ENCODE assay signal across 8 mouse cellular contexts in genomic region chr11:76570201-76570731, GRCm38 (mm10). TPM values are rescaled to one million over a fixed set of nuclear protein-coding genes. Genes with fewer than 3 reads are reported as not detected.
DNase-seq lines count a peak whose midpoint lies in the region; ATAC-seq and TF ChIP-seq lines count a peak whose summit lies in the region.

No protein-coding gene starts in this region.

- no peak for TF ChIP-seq POLR2A in kidney, adult 2 months (IDR thresholded peaks at IDR 0.05; ENCODE audit: low read depth, low read length)

- no peaks in the 10 kb centered on the region for H3K9me3 ChIP-seq in embryonic facial prominence, embryonic 13.5 days
- no peaks in the 10 kb centered on the region for H3K9me3 ChIP-seq in neural tube, embryonic 13.5 days

- no peaks in the 10 kb centered on the region for H3K27me3 ChIP-seq in kidney, adult 2 months (replicated peaks; ENCODE audit: control insufficient read depth, insufficient read depth, low read length)
- H3K27me3 ChIP-seq in embryonic facial prominence, embryonic 13.5 days = peaks cover 7% of the 10 kb centered on the region; the same call in 1 of the 2 replicates
- peaks cover 6% of the 10 kb centered on the region; the same call in 1 of the 2 replicates for H3K27me3 ChIP-seq in neural tube, embryonic 13.5 days

- H3K27ac ChIP-seq in kidney, adult 2 months (ENCODE audit: insufficient read depth, low read depth, low read length) = no peak overlapping the region
- peak overlapping the region; percentile 64; the same call in 1 of the 2 replicates for H3K27ac ChIP-seq in embryonic facial prominence, embryonic 13.5 days
- no peak overlapping the region for H3K27ac ChIP-seq in neural tube, embryonic 13.5 days (replicated peaks)

- no peaks in the 10 kb centered on the region for H3K36me3 ChIP-seq in kidney, adult 2 months (ENCODE audit: control insufficient read depth, insufficient read depth, low read length)
- no peaks in the 10 kb centered on the region for H3K36me3 ChIP-seq in embryonic facial prominence, embryonic 13.5 days
- H3K36me3 ChIP-seq in neural tube, embryonic 13.5 days = no peaks in the 10 kb centered on the region

- 48% methylated on average over 10 of the region's 10 CpGs for WGBS in kidney, adult 2 months
- WGBS in embryonic facial prominence, embryonic 13.5 days = 6% methylated on average over 10 of the region's 10 CpGs
- 4% methylated on average over 10 of the region's 10 CpGs for WGBS in neural tube, embryonic 13.5 days

- H3K4me1 ChIP-seq in kidney, adult 2 months (ENCODE audit: control insufficient read depth, insufficient read depth, low read length) = no peaks in the 10 kb centered on the region
- H3K4me1 ChIP-seq in embryonic facial prominence, embryonic 13.5 days = peaks cover 71% of the 10 kb centered on the region
- peaks cover 55% of the 10 kb centered on the region for H3K4me1 ChIP-seq in neural tube, embryonic 13.5 days (replicated peaks)

- peak overlapping the region; percentile 79 for H3K9ac ChIP-seq in embryonic facial prominence, embryonic 13.5 days
- H3K9ac ChIP-seq in neural tube, embryonic 13.5 days = peak overlapping the region; percentile 85

- TF ChIP-seq CTCF in kidney, adult 2 months (conservative IDR thresholded peaks at IDR 0.05; ENCODE audit: insufficient read depth, insufficient read length, low read depth, low read length) = no peak

- peak overlapping the region; percentile 98 for H3K4me2 ChIP-seq in embryonic facial prominence, embryonic 13.5 days
- peak overlapping the region; percentile 99 for H3K4me2 ChIP-seq in neural tube, embryonic 13.5 days

- H3K4me3 ChIP-seq in kidney, adult 2 months (ENCODE audit: insufficient read depth, low read depth, low read length) = peak overlapping the region; percentile 25
- peak overlapping the region; percentile 71 for H3K4me3 ChIP-seq in embryonic facial prominence, embryonic 13.5 days
- H3K4me3 ChIP-seq in neural tube, embryonic 13.5 days = peak overlapping the region; percentile 68

- no peak for ATAC-seq in embryonic facial prominence, embryonic 13.5 days (ENCODE audit: insufficient number of reproducible peaks, insufficient read depth, low FRiP score, low TSS enrichment, low read depth)
- no peak for ATAC-seq in neural tube, embryonic 13.5 days (ENCODE audit: low read depth)

- DNase-seq in kidney, adult 2 months = no peak
- no peak for DNase-seq in kidney, postnatal 10 days
- peak; percentile 52 to 56 for DNase-seq in layer of hippocampus, postnatal 36 days
- no peak for DNase-seq in adrenal gland, postnatal 4 days (ENCODE audit: low spot score in 2 of 2)
- DNase-seq in cerebellum, adult 11 months = no peak
- no peak for DNase-seq in ovary, postnatal 36 days (ENCODE audit: low spot score)

RNA-seq across cellular contexts. Expression of gene Abr, which starts 51.8 kb away (rescaled TPM):
- 33.2 and 40.8 TPM in 2 replicates for polyA plus RNA-seq in kidney, adult 2 months (2012; rRNA removed)
- polyA plus RNA-seq in embryonic facial prominence, embryonic 13.5 days (2015; fragmentation: Nextera tagmentation; extraction: Ambion mirVana) = 35.5 and 39.1 TPM in 2 replicates
- total RNA-seq in layer of hippocampus, postnatal 36 days (2021) = 100 to 1,000 TPM; 502 to 515 TPM
- 83.7 and 86.8 TPM in 2 replicates for polyA plus RNA-seq in neural tube, embryonic 13.5 days (2015; fragmentation: Nextera tagmentation; extraction: Ambion mirVana)
- 10 to 100 TPM; 64.2 to 68.9 TPM for total RNA-seq in adrenal gland, postnatal 4 days (2021)

Comparison
In these comparisons a context has a peak if more than half of its experiments do, and no peak if none do; other contexts are left out.
1. DNase-seq: peak in layer of hippocampus, postnatal 36 days (2 of 2); none in kidney, adult 2 months (single experiment), kidney, postnatal 10 days (single experiment), adrenal gland, postnatal 4 days (0 of 2), cerebellum, adult 11 months (single experiment) and ovary, postnatal 36 days (single experiment).
2. Peak in every context shown above with its lines, with median percentiles within 50 percentile points of each other: H3K4me3 ChIP-seq.